Mouse (Mus musculus): ENCODE measurements at regions not wholly inside any gene's neighbourhood (a gene's known extent, or its start where the extent isn't known, plus 50 kb on each side); places are given as distances from the start of the nearest gene placed in this dataset.

DNA sequence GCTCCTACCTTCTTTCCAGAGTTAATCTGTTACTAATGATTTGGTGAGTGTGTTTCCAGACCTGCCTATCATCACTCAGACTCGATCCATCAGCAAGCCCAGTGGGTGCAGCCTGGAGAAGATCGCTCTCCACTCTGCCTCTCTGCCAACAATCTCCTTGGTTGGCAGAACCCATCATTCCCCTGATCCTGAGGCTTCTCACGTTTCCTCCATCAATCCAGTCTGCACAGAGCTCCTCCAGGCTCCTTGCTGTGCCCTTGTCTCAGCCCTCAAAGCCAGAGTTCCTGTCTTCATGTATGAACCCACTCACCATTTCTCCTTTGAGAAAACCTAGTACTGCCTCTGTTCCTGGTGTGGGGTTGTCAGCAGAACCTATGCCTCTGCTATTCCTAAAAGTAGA is 155.5 kb downstream of the Thbs2 start:
- Histone ChIP-seq H3K4me2 (replicated peaks) (no peak overlapping the region), H3K27me3 (replicated peaks) (no peaks in the 10 kb centered on the region), H3K36me3 (no peaks in the 10 kb centered on the region), H3K9me3 (no peaks in the 10 kb centered on the region), H3K4me3 (no peak overlapping the region), H3K4me1 (no peaks in the 10 kb centered on the region), H3K9ac (no peak overlapping the region), H3K27ac (no peak overlapping the region)
- no peak for ATAC-seq (ENCODE audit: low FRiP score, low read depth)
- 85% methylated on average over 3 of the region's 3 CpGs for WGBS

DNA sequence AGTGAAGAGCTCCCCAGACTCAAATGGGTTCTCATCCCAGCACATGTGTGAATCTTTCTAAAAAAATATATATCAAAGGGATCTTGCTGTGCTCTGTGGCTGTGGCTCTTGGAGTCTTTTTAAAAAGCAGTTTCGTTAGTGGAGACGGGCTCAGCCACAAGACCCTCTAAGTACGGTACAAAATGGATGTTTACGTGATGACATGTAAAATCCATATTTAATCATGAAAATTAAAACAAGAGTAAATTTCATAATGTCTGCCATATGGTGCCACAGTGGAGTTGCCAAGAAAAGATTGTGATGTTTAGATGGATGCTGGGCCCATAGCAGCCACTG is 161.1 kb downstream of the Thbs2 start:
- H3K4me3 ChIP-seq = no peak overlapping the region
- 91% methylated on average over 4 of the region's 4 CpGs for WGBS
- no peaks in the 10 kb centered on the region for H3K36me3 ChIP-seq
- no peak overlapping the region for H3K9ac ChIP-seq
- no peaks in the 10 kb centered on the region for H3K4me1 ChIP-seq
- H3K4me2 ChIP-seq (replicated peaks) = no peak overlapping the region
- no peak for ATAC-seq (ENCODE audit: low FRiP score, low read depth)
- no peaks in the 10 kb centered on the region for H3K27me3 ChIP-seq (replicated peaks)
- H3K27ac ChIP-seq = no peak overlapping the region
- H3K9me3 ChIP-seq = no peaks in the 10 kb centered on the region

DNA sequence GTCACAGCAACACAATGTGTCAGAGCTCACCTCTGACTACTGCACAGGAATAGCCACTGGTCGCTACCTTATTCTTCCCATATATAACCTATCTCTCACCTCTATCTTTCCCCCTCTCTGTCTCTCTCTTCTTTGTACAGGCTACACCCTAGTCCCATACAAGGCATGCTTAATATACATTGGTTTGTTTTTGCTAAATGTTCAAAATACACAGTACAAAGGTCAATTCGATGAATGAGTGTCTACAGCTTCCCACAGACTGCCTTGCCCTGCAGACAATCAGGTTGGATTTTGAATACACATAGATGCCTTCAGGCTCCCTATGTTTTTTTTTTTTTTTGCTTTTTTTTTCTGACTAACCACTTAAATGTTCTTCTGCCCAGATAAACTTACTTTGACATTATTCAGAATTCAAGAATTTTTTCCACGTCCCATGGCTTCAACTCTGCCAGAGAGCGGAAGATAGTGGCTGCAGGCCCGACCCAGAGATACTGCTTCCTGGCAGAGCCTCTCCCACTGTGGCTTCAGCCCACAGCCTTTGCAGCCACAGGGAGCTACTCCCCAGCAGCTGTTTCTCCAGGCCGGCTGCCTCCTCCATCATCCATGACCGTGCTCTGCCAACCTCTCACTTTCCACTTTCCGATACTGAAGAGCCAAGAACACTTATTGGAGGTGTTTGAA is 161.6 kb downstream of the Thbs2 start:
- Histone ChIP-seq H3K27ac (no peak overlapping the region), H3K9me3 (no peaks in the 10 kb centered on the region), H3K36me3 (no peaks in the 10 kb centered on the region), H3K4me3 (no peak overlapping the region), H3K9ac (no peak overlapping the region), H3K4me1 (no peaks in the 10 kb centered on the region), H3K4me2 (replicated peaks) (no peak overlapping the region), H3K27me3 (replicated peaks) (no peaks in the 10 kb centered on the region)
- no peak for ATAC-seq (ENCODE audit: low FRiP score, low read depth)
- WGBS = 88% methylated on average over 8 of the region's 8 CpGs

DNA sequence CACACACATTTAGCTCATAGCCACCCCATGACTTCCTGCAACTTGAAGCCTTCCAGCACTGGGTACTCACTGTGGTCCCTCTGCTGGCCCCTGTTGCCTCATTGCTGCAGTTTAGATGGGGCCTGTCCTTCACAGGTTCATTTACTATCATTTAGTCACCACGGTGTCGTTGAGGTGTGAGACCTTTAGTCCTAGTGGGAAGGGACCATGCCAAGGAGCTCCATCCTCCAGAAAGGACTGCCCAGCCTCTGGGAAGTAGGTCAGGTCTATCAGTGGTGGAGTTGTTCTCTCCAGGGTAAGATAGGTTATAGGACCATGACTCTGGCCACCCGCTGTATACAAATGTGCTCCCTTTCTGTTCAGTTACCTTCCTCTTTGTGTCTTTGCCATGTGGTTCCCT is 162.2 kb downstream of the Thbs2 start:
- no peak overlapping the region for H3K4me2 ChIP-seq (replicated peaks)
- H3K27me3 ChIP-seq (replicated peaks) = no peaks in the 10 kb centered on the region
- 91% methylated on average over 3 of the region's 3 CpGs for WGBS
- no peaks in the 10 kb centered on the region for H3K4me1 ChIP-seq
- no peaks in the 10 kb centered on the region for H3K36me3 ChIP-seq
- H3K9ac ChIP-seq = no peak overlapping the region
- no peak for ATAC-seq (ENCODE audit: low FRiP score, low read depth)
- H3K9me3 ChIP-seq = no peaks in the 10 kb centered on the region
- H3K4me3 ChIP-seq = no peak overlapping the region
- no peak overlapping the region for H3K27ac ChIP-seq

DNA sequence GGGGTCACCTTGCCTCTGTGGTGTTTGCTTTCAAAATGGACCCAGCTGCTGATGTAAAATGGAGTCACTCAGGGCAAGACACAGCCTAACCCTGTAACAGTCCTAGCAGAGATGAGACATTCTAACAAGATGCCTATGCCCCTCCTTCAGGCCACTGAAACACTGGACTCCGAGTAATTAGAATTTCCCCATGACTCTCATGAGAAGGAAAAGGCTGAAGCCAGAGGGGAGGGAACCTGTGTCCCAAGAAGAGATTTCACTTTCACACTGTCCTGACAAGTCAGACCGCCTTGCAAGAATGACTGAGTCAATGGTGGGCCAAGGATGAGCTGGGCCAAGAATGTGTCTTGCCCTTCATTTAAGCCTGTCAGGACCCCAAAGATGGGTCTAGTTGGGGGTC is 166.3 kb downstream of the Thbs2 start:
- no peak for ATAC-seq (ENCODE audit: low FRiP score, low read depth)
- no peaks in the 10 kb centered on the region for H3K9me3 ChIP-seq
- WGBS = 89% methylated on average over 2 of the region's 2 CpGs
- H3K27me3 ChIP-seq (replicated peaks) = no peaks in the 10 kb centered on the region
- H3K4me3 ChIP-seq = no peak overlapping the region
- H3K9ac ChIP-seq = no peak overlapping the region
- no peak overlapping the region for H3K4me2 ChIP-seq (replicated peaks)
- H3K27ac ChIP-seq = no peak overlapping the region
- no peaks in the 10 kb centered on the region for H3K36me3 ChIP-seq
- H3K4me1 ChIP-seq = no peaks in the 10 kb centered on the region

DNA sequence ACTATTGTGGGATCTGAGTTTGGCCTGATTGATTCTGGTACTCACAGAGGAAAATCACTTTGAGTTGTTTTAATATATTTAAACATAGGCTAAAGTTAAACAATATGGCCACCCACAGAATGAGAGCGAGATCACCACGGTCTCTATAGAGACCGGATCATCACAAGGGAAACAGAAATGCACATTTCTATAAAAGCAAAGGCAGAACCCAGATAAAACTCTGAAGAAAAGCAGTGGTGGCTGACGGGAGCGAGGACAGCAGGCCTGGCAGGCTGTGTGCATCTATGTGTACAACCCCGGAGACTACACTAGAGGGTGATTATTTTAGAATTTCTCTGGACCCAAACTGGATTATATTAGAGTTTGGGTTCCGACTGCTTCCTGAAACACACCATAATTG is 168.8 kb downstream of the Thbs2 start:
- no peak for ATAC-seq (ENCODE audit: low FRiP score, low read depth)
- Histone ChIP-seq H3K4me2 (replicated peaks) (no peak overlapping the region), H3K9me3 (no peaks in the 10 kb centered on the region), H3K4me3 (no peak overlapping the region), H3K27ac (no peak overlapping the region), H3K27me3 (replicated peaks) (no peaks in the 10 kb centered on the region), H3K36me3 (no peaks in the 10 kb centered on the region), H3K4me1 (no peaks in the 10 kb centered on the region), H3K9ac (no peak overlapping the region)
- WGBS = 92% methylated on average over 7 of the region's 7 CpGs

DNA sequence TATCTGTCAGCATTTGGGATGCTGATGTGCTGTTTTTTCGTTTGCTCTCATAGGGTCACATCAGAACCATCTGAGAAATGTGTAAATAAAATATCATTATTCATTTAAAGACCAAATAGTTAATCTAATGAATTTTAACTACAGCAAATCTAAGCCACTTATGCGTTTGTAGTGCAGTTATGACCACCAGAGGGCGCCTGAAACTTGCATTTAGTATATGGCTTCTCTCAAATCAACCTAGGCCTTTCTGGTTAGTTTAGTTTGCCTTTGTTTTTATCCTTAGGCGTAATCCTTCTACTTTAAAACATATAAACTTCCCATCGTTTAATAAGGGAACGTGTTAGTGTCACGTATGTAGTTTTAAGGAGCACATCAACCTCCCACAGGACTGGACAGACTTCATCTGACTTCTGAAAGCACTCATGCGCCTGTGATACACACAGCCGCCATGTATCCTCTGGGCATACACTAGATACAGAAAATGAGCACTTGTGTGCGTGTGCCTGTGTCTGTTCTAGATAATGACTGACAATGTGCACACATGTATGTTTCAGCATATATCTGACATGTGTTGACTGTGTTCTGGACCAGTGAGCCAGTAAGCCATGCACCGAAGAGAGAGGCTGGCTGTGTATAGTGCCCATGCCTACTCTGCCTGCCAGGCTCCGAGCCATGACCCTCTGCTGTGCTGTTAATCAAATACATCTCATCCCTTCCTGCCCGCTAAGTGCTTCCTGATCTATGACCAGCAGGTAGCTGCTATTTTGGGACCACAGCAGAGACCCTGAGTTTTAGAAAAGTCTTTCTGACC is 169.4 kb downstream of the Thbs2 start:
- no peaks in the 10 kb centered on the region for H3K9me3 ChIP-seq
- H3K4me2 ChIP-seq (replicated peaks) = no peak overlapping the region
- WGBS = 55% methylated on average over 13 of the region's 13 CpGs
- no peaks in the 10 kb centered on the region for H3K4me1 ChIP-seq
- no peaks in the 10 kb centered on the region for H3K27me3 ChIP-seq (replicated peaks)
- ATAC-seq (ENCODE audit: low FRiP score, low read depth) = no peak
- no peak overlapping the region for H3K9ac ChIP-seq
- H3K36me3 ChIP-seq = no peaks in the 10 kb centered on the region
- no peak overlapping the region for H3K4me3 ChIP-seq
- no peak overlapping the region for H3K27ac ChIP-seq

DNA sequence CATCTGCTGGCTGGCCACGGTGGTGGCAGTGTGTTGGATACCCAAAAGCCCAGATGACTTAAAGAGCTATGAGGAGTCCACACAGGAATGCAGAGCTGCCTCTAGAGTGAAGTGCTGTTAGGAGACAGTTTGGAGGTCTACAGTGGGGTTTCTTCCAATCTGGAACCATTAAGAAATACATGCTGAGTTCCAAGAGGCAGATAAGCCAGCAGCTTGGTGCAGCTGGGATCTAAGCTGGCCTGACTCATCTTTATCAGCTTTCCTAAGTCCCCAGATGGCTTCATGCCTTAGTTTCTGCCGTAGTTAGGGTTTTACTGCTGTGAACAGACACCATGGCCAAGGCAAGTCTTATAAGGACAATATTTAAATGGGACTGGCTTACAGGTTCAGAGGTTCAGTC is 172.0 kb downstream of the Thbs2 start:
- Histone ChIP-seq H3K4me2 (replicated peaks) (no peak overlapping the region), H3K36me3 (no peaks in the 10 kb centered on the region), H3K27ac (no peak overlapping the region), H3K27me3 (replicated peaks) (no peaks in the 10 kb centered on the region), H3K4me3 (no peak overlapping the region), H3K9ac (no peak overlapping the region), H3K4me1 (peaks cover 7% of the 10 kb centered on the region), H3K9me3 (no peaks in the 10 kb centered on the region)
- 76% methylated on average over 2 of the region's 2 CpGs for WGBS
- no peak for ATAC-seq (ENCODE audit: low FRiP score, low read depth)

DNA sequence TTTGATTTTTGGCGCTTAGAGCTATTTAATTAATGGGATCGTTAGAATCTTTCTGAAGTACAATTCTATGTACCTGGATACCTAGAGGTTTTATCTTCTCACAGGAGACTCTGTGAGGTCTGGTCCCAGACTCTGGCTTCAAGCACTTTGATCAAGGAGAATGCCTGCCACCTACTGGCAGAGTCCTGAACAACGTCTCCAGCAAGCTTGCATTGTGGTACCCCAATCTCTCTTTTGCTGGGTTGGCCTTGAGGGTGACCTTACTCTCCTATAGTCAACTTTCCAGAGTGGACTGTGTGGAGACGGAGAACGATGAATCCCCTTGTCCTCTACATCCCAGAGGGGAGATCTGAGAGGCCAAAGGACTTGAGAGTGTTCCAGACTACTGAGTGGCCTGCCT is 173.5 kb downstream of the Thbs2 start:
- ATAC-seq (ENCODE audit: low FRiP score, low read depth) = no peak
- H3K9me3 ChIP-seq = no peaks in the 10 kb centered on the region
- H3K4me2 ChIP-seq (replicated peaks) = no peak overlapping the region
- H3K4me1 ChIP-seq = peaks cover 10% of the 10 kb centered on the region
- H3K36me3 ChIP-seq = no peaks in the 10 kb centered on the region
- H3K9ac ChIP-seq = no peak overlapping the region
- no peak overlapping the region for H3K4me3 ChIP-seq
- no peak overlapping the region for H3K27ac ChIP-seq
- 18% methylated on average over 5 of the region's 5 CpGs for WGBS
- H3K27me3 ChIP-seq (replicated peaks) = no peaks in the 10 kb centered on the region

DNA sequence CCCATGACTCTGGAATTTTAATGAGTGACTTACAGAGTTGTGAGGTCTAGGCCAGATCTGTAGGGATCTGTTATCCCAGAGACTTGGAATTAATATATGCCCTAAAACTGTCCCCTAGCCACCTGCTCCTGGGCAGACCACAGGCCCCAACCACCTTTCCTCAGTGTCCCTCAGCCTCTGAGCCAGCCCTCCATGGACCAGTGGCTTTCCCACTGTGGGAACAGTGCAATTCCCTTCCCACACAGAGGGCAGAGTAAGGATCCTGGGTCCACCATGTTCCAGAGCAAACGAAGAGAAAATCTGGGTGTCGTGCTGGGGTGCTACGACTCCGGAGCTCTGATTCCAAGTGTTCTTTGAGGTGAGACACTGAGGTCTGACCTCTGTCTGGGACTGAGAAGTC is 174.7 kb downstream of the Thbs2 start:
- H3K27me3 ChIP-seq (replicated peaks) = no peaks in the 10 kb centered on the region
- peaks cover 10% of the 10 kb centered on the region for H3K4me1 ChIP-seq
- no peak overlapping the region for H3K27ac ChIP-seq
- no peak overlapping the region for H3K9ac ChIP-seq
- no peak overlapping the region for H3K4me3 ChIP-seq
- H3K9me3 ChIP-seq = no peaks in the 10 kb centered on the region
- no peaks in the 10 kb centered on the region for H3K36me3 ChIP-seq
- no peak overlapping the region for H3K4me2 ChIP-seq (replicated peaks)
- 91% methylated on average over 4 of the region's 4 CpGs for WGBS
- ATAC-seq (ENCODE audit: low FRiP score, low read depth) = no peak

DNA sequence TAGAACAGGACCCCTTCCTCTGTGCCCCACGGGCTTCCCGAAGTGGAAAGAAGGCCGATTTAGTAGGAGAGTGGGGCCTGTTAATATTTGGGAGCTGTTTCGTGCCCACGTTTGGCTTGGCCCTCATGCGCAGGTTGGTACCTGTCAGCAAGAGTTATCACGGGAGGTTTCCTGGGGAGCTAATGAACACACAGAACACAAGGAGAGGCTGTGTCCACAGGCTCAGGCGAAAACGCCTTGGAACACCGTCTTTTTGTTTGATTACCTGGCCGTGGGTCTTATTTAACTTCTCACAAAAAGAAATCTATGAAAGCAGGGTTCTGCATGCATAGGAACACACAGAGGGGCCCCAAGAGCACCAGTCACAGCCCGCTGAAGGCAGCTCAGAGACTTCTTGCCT is 175.8 kb downstream of the Thbs2 start:
- Histone ChIP-seq H3K4me2 (replicated peaks) (no peak overlapping the region), H3K36me3 (no peaks in the 10 kb centered on the region), H3K4me3 (no peak overlapping the region), H3K9ac (no peak overlapping the region), H3K4me1 (peaks cover 10% of the 10 kb centered on the region), H3K9me3 (no peaks in the 10 kb centered on the region), H3K27me3 (replicated peaks) (no peaks in the 10 kb centered on the region), H3K27ac (no peak overlapping the region)
- 82% methylated on average over 12 of the region's 12 CpGs for WGBS
- ATAC-seq (ENCODE audit: low FRiP score, low read depth) = no peak

DNA sequence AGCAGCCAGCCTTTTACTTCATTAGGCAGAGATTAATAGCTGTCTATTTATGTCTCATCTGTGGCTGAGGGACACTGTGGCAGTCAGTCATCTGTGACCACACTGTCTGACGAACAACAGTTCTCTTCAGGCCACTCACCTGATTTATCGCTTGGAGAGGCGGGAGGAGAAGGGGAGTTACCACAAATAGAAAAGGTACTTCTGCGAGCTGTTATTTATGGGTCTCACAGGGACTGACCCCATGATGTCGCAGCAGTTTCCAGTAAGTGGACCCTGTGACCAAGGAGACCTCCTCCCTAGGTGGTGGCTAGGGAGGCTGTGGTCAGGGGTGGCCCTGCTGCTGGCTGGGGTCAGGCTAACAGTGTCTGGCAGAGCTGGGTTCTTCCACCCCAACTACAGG is 176.7 kb downstream of the Thbs2 start:
- Histone ChIP-seq H3K36me3 (no peaks in the 10 kb centered on the region), H3K9me3 (no peaks in the 10 kb centered on the region), H3K4me1 (peaks cover 10% of the 10 kb centered on the region), H3K27ac (no peak overlapping the region), H3K27me3 (replicated peaks) (no peaks in the 10 kb centered on the region), H3K4me2 (replicated peaks) (no peak overlapping the region), H3K9ac (no peak overlapping the region), H3K4me3 (no peak overlapping the region)
- WGBS = 41% methylated on average over 5 of the region's 5 CpGs
- peak; percentile 57; the same call in 1 of the 2 replicates for ATAC-seq (ENCODE audit: low FRiP score, low read depth)

DNA sequence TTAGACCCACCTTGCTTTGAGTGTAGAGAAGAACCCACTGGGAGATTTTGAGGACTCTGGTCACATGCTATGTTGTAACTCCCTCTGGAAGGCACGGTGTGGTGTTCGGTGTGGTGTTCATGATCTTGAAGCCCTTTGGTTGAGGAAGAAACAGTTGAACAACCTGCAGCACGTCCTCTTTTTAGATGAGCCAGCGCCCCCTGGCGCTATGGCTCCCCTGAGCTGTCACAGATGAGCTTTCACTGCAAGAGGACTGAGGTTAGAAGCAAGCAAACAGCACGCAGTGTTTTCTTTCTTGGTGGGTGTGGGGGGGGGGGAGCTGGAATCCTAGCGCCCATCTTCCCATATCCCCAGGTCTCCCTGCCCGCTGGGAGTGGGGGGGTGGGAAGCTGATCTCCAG is 177.9 kb downstream of the Thbs2 start:
- Histone ChIP-seq H3K36me3 (no peaks in the 10 kb centered on the region), H3K27ac (no peak overlapping the region), H3K9me3 (no peaks in the 10 kb centered on the region), H3K4me1 (peaks cover 10% of the 10 kb centered on the region), H3K27me3 (replicated peaks) (no peaks in the 10 kb centered on the region), H3K4me3 (no peak overlapping the region), H3K9ac (no peak overlapping the region), H3K4me2 (replicated peaks) (no peak overlapping the region)
- 23% methylated on average over 8 of the region's 8 CpGs for WGBS
- 0 out of 2 replicates have a peak, but pooled peaks have one; percentile 42 for ATAC-seq (ENCODE audit: low FRiP score, low read depth)
